Comparison of ENCODE assay signal across 7 mouse cellular contexts in the genomic region with DNA sequence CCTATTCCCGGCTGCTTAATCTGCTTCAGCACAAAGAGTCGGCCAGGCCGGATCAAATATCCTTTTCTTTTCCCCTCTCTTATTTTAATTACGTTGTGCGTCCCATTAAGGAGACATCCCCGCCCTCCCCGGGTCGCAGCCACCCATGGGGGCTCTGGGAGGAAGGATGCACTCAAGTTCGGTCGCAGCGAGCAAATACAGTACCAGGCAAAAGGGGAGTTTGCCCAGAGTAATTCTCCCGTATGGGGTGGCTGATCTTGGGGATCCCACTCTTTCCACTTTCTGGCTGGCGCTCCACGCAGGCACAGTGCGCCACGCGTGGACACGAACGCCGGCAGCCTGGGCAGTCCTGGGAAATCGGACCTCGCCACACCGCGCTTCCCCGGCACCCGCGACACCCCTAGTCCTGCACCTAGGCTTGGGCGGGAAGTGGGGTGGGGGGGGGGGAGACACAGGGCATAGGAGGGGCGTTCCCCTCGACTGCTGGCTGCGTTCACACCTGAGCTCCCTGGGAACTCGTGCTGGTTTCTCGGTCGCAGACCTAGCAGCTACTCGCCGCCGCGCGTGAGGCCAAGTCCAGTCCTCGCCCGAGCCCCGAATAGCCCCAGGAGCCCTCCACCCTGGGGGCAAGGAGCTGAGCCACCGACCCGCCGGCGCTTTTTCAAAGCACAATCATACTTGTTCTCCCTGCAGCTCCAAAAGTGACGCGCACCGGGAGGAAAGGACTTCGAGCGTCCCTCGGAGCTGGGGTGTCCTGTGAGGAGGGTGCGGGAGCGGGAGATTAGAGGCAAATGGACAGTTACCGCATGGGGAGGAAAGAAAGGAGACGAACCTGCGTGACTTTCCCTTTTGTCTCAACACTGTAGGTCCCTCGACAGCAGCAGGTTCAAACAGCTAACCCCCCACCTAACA.
A peak's percentile ranks its signal among the peaks of the same experiment; 100 is the strongest.
DNase-seq lines count a peak whose midpoint lies in the region; ATAC-seq and TF ChIP-seq lines count a peak whose summit lies in the region.

No protein-coding gene starts in this region.

- TF ChIP-seq EP300 in liver, postnatal 0 days (IDR thresholded peaks at IDR 0.05; ENCODE audit: low read depth) = no peak

- ATAC-seq in embryonic facial prominence, embryonic 13.5 days (ENCODE audit: insufficient number of reproducible peaks, insufficient read depth, low FRiP score, low TSS enrichment, low read depth) = peak; percentile 67; the same call in 1 of the 2 replicates
- peak; percentile 48 for ATAC-seq in hindbrain, embryonic 14.5 days (ENCODE audit: low FRiP score)
- no peak for ATAC-seq in liver, postnatal 0 days

- TF ChIP-seq CTCF in liver, postnatal 0 days (IDR thresholded peaks at IDR 0.05; ENCODE audit: low read depth) = no peak

- H3K4me2 ChIP-seq in embryonic facial prominence, embryonic 13.5 days = peak overlapping the region; percentile 71
- H3K4me2 ChIP-seq in hindbrain, embryonic 14.5 days (replicated peaks) = peak overlapping the region; percentile 67
- peak overlapping the region; percentile 29 for H3K4me2 ChIP-seq in liver, postnatal 0 days (ENCODE audit: low read depth, low read length)

- H3K27ac ChIP-seq in embryonic facial prominence, embryonic 13.5 days = peak overlapping the region; percentile 60
- peak overlapping the region; percentile 94 for H3K27ac ChIP-seq in hindbrain, embryonic 14.5 days
- no peak overlapping the region for H3K27ac ChIP-seq in liver, postnatal 0 days (ENCODE audit: low read depth)

- H3K36me3 ChIP-seq in embryonic facial prominence, embryonic 13.5 days = no peaks in the 10 kb centered on the region
- no peaks in the 10 kb centered on the region for H3K36me3 ChIP-seq in hindbrain, embryonic 14.5 days (replicated peaks; ENCODE audit: control insufficient read depth, insufficient read depth)
- no peaks in the 10 kb centered on the region for H3K36me3 ChIP-seq in liver, postnatal 0 days (replicated peaks; ENCODE audit: insufficient read depth, low read length)

- H3K9me3 ChIP-seq in embryonic facial prominence, embryonic 13.5 days = no peaks in the 10 kb centered on the region
- no peaks in the 10 kb centered on the region for H3K9me3 ChIP-seq in hindbrain, embryonic 14.5 days (ENCODE audit: control insufficient read depth, low read length)
- no peaks in the 10 kb centered on the region for H3K9me3 ChIP-seq in liver, postnatal 0 days (ENCODE audit: low read length)

- DNase-seq in ES-CJ7 (ENCODE audit: low read depth, low spot score) = peak; percentile 47
- DNase-seq in adrenal gland, adult 8-10 months = peak; percentile 33
- peak; percentile 62 for DNase-seq in hindbrain, embryonic 14.5 days (ENCODE audit: low spot score)
- DNase-seq in liver, postnatal 0 days = no peak
- peak; percentile 59 for DNase-seq in retina, embryonic 14.5 days (ENCODE audit: low spot score)
- no peak for DNase-seq in layer of hippocampus, postnatal 14 days (ENCODE audit: low spot score in 2 of 2)

- H3K27me3 ChIP-seq in embryonic facial prominence, embryonic 13.5 days = peaks cover 59% of the 10 kb centered on the region
- H3K27me3 ChIP-seq in hindbrain, embryonic 14.5 days (ENCODE audit: control insufficient read depth, insufficient read depth, low read length) = 0 out of 2 replicates have a peak, but pooled peaks cover 5% of the 10 kb centered on the region
- H3K27me3 ChIP-seq in liver, postnatal 0 days (ENCODE audit: insufficient read depth, low read length) = peaks cover 68% of the 10 kb centered on the region

- H3K9ac ChIP-seq in embryonic facial prominence, embryonic 13.5 days = peak overlapping the region; percentile 67
- H3K9ac ChIP-seq in hindbrain, embryonic 14.5 days = peak overlapping the region; percentile 71
- no peak overlapping the region for H3K9ac ChIP-seq in liver, postnatal 0 days (replicated peaks)

- H3K4me1 ChIP-seq in embryonic facial prominence, embryonic 13.5 days = peaks cover 41% of the 10 kb centered on the region
- H3K4me1 ChIP-seq in hindbrain, embryonic 14.5 days (replicated peaks; ENCODE audit: control insufficient read depth, insufficient read depth, low read length) = peaks cover 43% of the 10 kb centered on the region
- peaks cover 14% of the 10 kb centered on the region for H3K4me1 ChIP-seq in liver, postnatal 0 days (ENCODE audit: insufficient read depth)

- under 1% methylated on average over 56 of the region's 58 CpGs for WGBS in embryonic facial prominence, embryonic 13.5 days
- under 1% methylated on average over 56 of the region's 58 CpGs for whole genome bisulfite sequencing in hindbrain, embryonic 14.5 days
- under 1% methylated on average over 56 of the region's 58 CpGs for WGBS in liver, postnatal 0 days (ENCODE audit: insufficient replicate concordance)

- H3K4me3 ChIP-seq in embryonic facial prominence, embryonic 13.5 days = peak overlapping the region; percentile 40
- peak overlapping the region; percentile 34 for H3K4me3 ChIP-seq in hindbrain, embryonic 14.5 days (replicated peaks; ENCODE audit: low read length)
- peak overlapping the region; percentile 6; the same call in 1 of the 2 replicates for H3K4me3 ChIP-seq in liver, postnatal 0 days (ENCODE audit: low read depth, low read length)

Comparison
In these comparisons a context has a peak if more than half of its experiments do, and no peak if none do; other contexts are left out.
1. DNase-seq: peak in ES-CJ7 (single experiment), adrenal gland, adult 8-10 months (single experiment), hindbrain, embryonic 14.5 days (single experiment) and retina, embryonic 14.5 days (single experiment); none in liver, postnatal 0 days (single experiment) and layer of hippocampus, postnatal 14 days (0 of 2).
2. Peak in every context shown above with its lines, with median percentiles within 50 percentile points of each other: H3K4me2 ChIP-seq and H3K4me3 ChIP-seq.